Mouse (Mus musculus) ES-Bruce4 (cell line): ENCODE measurements around the gene Scimp. TPM values are rescaled to one million over a fixed set of nuclear protein-coding genes. Genes with fewer than 3 reads are reported as not detected.

ENCODE experiments used
- H3K27ac ChIP-seq: 2 replicates; pipeline ENCODE4 v1.5.1; 2012; ENCODE audit warnings: low read length, inconsistent platforms; ENCODE audit not compliant: insufficient read depth
- H3K27me3 ChIP-seq: 2 replicates; pipeline ENCODE4 v1.6.1; 2012; ENCODE audit warnings: mild to moderate bottlenecking, low read length, inconsistent platforms; ENCODE audit not compliant: control insufficient read depth, poor library complexity, insufficient read depth, severe bottlenecking
- H3K36me3 ChIP-seq: 2 replicates; pipeline ENCODE4 v1.6.1; 2012; ENCODE audit warnings: inconsistent platforms, mild to moderate bottlenecking, low read length, moderate library complexity; ENCODE audit not compliant: control insufficient read depth, poor library complexity, insufficient read depth, severe bottlenecking
- H3K4me1 ChIP-seq: one replicate; pipeline ENCODE4 v1.8.1; 2011; ENCODE audit warnings: low read length; ENCODE audit not compliant: control insufficient read depth, insufficient read depth
- H3K4me3 ChIP-seq: 2 replicates; pipeline ENCODE4 v1.5.1; 2011; ENCODE audit warnings: low read depth, mild to moderate bottlenecking, low read length
- H3K9ac ChIP-seq: 2 replicates; pipeline ENCODE4 v1.6.1; 2012; ENCODE audit warnings: low read depth, mild to moderate bottlenecking, inconsistent platforms; ENCODE audit not compliant: poor library complexity, severe bottlenecking
- H3K9me3 ChIP-seq: replicated peaks from 2 replicates; pipeline ENCODE4 v1.6.1; 2012; ENCODE audit warnings: mild to moderate bottlenecking, low read length, inconsistent platforms; ENCODE audit not compliant: control insufficient read depth, poor library complexity, insufficient read depth, severe bottlenecking
- CTCF ChIP-seq: IDR thresholded peaks from one replicate; pipeline ENCODE4 v1.8.1; 2011; ENCODE audit warnings: low read depth, low read length
- EP300 ChIP-seq: IDR thresholded peaks from 2 replicates; pipeline ENCODE4 v1.6.1; 2011; ENCODE audit warnings: low read depth, low read length; ENCODE audit not compliant: insufficient read depth
- POLR2A ChIP-seq: IDR thresholded peaks from one replicate; pipeline ENCODE4 v1.8.1; 2011; ENCODE audit warnings: low read length; ENCODE audit not compliant: insufficient read depth
- polyA plus RNA-seq: library from polyadenylated mRNA; stranded (reverse); fragments of >200 nt; gene quantifications from 2 replicates; pipeline ENCODE4 v1.2.4, GENCODE M21; 2011; ENCODE audit warnings: low read depth; ENCODE audit not compliant: missing spikeins, insufficient read depth, insufficient read length

Scimp gene
- polyA plus RNA-seq, 1 experiment, result not detected

DNA sequence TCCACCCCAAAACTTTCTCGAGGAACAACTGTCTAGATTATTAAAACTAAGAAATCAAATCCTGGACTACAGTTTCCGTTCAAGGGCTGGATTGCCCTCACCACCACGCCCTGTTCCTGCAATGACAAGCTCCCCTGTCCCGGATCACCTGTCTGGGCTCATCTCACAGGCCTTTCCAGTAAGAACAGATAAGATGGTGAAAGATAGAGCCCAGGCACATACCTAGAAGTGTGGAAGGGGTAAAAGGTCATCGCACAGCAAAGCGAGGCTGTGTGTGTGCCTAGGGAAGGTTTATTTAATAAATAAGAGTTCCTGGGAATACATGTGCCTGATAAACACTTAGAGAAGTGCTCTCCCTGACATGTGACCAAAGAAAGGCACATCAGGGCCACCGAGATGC lies 66.8 kb downstream of the Scimp start:
- TF ChIP-seq CTCF, result no peak
- no peak for TF ChIP-seq EP300
- no peak for TF ChIP-seq POLR2A
- H3K9me3 ChIP-seq, result no peaks in the 10 kb centered on the region
- no peak overlapping the region for H3K4me3 ChIP-seq
- no peaks in the 10 kb centered on the region for H3K27me3 ChIP-seq
- no peak overlapping the region for H3K9ac ChIP-seq
- no peak overlapping the region for H3K27ac ChIP-seq
- H3K4me1 ChIP-seq, result no peaks in the 10 kb centered on the region
- no peaks in the 10 kb centered on the region for H3K36me3 ChIP-seq

DNA sequence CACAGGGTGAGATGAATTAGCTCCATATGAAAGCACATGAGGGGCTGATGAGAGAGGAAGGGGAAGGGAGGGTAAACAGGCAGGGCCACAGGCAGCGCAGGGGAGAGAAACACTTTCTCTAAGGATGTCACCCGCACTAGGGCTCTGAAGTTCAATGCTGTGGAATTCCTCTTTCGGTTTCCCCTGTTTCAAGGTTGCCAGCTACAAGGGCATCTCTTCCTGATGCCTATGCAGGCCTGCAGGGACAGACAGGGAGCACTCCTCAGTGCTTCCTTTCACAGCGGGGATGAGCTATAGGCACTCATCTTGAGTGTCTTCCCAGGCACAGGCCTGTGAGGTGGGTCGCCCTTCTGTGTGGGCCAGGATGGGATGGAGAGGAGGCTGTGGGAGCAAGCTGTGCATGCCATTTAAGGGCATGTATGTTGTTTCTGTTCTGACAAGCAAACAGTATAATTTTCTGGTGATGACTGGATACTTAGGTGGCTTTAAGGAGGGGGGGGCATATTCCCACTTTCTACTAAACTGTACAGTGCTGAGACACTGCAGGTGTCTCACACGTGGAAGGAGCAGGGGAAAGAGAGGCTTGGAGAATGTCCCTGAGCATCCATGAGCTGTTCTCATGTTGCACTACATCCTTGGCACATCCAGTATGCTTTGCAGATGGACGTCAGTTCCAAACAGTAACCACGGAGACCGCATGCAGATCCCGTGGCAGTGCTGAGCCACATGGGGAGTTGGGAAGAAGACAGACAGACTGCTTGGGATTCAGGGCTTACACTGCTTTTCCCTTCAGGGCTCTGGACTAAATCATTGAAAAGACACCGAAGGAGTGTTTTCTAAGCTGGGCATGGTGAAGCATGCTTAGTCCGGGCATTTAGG lies 69.6 kb downstream of the Scimp start:
- H3K27me3 ChIP-seq, result no peaks in the 10 kb centered on the region
- no peaks in the 10 kb centered on the region for H3K36me3 ChIP-seq
- no peaks in the 10 kb centered on the region for H3K4me1 ChIP-seq
- H3K9me3 ChIP-seq, result no peaks in the 10 kb centered on the region
- no peak overlapping the region for H3K27ac ChIP-seq
- no peak overlapping the region for H3K9ac ChIP-seq
- no peak overlapping the region for H3K4me3 ChIP-seq
- TF ChIP-seq POLR2A, result no peak
- no peak for TF ChIP-seq EP300
- no peak for TF ChIP-seq CTCF

DNA sequence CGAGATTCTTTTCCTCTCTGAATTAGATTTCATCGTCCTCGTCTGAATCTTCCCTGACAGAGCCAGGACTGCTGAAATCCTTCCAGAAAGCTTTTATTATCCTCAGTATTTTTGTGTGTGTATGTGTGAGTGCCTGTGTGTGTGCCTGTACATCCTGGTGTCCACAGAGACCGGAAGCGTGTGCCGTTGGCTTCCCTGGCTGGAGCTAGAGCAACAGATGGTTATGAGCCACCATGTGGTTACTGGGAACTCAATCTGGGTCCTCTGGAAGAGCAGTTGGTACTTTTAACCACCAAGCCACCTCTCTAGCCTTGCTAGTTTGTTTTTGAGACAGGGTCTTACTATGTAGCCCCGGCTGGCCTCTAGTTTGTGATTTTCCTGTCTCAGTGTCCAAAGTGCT lies 70.3 kb downstream of the Scimp start:
- TF ChIP-seq EP300 (no peak), CTCF (no peak), POLR2A (no peak)
- Histone ChIP-seq H3K9ac (no peak overlapping the region), H3K4me1 (no peaks in the 10 kb centered on the region), H3K27me3 (no peaks in the 10 kb centered on the region), H3K27ac (no peak overlapping the region), H3K36me3 (no peaks in the 10 kb centered on the region), H3K4me3 (no peak overlapping the region), H3K9me3 (no peaks in the 10 kb centered on the region)

DNA sequence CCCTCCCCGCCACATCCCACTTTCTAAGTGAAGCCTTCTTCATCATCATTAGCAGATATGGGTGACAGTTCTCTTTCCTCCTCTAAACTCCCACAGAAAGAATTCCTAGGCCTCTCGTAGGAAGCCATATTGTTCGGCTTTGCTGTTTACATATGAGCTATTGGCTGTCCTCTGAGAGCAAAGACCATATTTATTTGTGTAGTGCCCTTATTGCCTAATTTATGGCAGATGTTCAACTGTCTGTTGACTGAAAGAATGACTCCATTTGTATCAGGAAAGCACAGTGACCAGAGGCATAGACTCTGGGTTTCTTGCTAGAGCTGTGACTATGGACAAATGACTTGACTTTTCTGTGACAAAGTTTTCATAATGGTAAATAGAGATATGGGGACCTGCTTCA lies 70.8 kb downstream of the Scimp start:
- Histone ChIP-seq H3K27ac (no peak overlapping the region), H3K4me3 (no peak overlapping the region), H3K9me3 (no peaks in the 10 kb centered on the region), H3K36me3 (no peaks in the 10 kb centered on the region), H3K27me3 (no peaks in the 10 kb centered on the region), H3K9ac (no peak overlapping the region), H3K4me1 (no peaks in the 10 kb centered on the region)
- no peak for TF ChIP-seq POLR2A
- no peak for TF ChIP-seq EP300
- no peak for TF ChIP-seq CTCF

Other genes starting within 250 kb of the Scimp start
- 25.2 and 31.8 TPM in 2 replicates for gene Mink1, start 249.7 kb downstream of the Scimp start, polyA plus RNA-seq
- not detected in 2 replicates for gene 4930544D05Rik, start 196.7 kb downstream of the Scimp start, polyA plus RNA-seq
- 0.56 TPM in 1 of 2 replicates, not detected in the other for gene Chrne, start 193.4 kb downstream of the Scimp start, polyA plus RNA-seq
- gene Gp1ba, start 173.5 kb downstream of the Scimp start, polyA plus RNA-seq, result not detected in 2 replicates
- gene Rnf167, start 165.4 kb downstream of the Scimp start, polyA plus RNA-seq, result 55.2 and 61.8 TPM in 2 replicates
- gene Slc25a11, start 165.1 kb downstream of the Scimp start, polyA plus RNA-seq, result 45.0 and 48.0 TPM in 2 replicates
- gene Pfn1, start 157.9 kb downstream of the Scimp start, polyA plus RNA-seq, result 630 and 707 TPM in 2 replicates
- gene Eno3, start 155.4 kb downstream of the Scimp start, polyA plus RNA-seq, result 14.7 and 15.7 TPM in 2 replicates
- gene Spag7, start 143.2 kb downstream of the Scimp start, polyA plus RNA-seq, result 195 and 218 TPM in 2 replicates
- 10.0 and 12.8 TPM in 2 replicates for gene Camta2, start 124.5 kb downstream of the Scimp start, polyA plus RNA-seq
- gene Inca1, start 112.4 kb downstream of the Scimp start, polyA plus RNA-seq, result 4.4 and 4.5 TPM in 2 replicates
- 38.2 and 42.2 TPM in 2 replicates for gene Kif1c, start 112.0 kb downstream of the Scimp start, polyA plus RNA-seq
- gene Zfp3, start 48.4 kb downstream of the Scimp start, polyA plus RNA-seq, result 3.3 and 3.6 TPM in 2 replicates
- gene Rabep1, start 32.2 kb upstream of the Scimp start, polyA plus RNA-seq, result 46.4 and 50.9 TPM in 2 replicates
- 219 and 227 TPM in 2 replicates for gene Nup88, start 157.4 kb upstream of the Scimp start, polyA plus RNA-seq
- gene Rpain, start 157.6 kb upstream of the Scimp start, polyA plus RNA-seq, result 49.5 TPM in 2 replicates
- 398 and 407 TPM in 2 replicates for gene C1qbp, start 170.4 kb upstream of the Scimp start, polyA plus RNA-seq
- gene Dhx33, start 191.9 kb upstream of the Scimp start, polyA plus RNA-seq, result 32.3 and 32.8 TPM in 2 replicates
- 35.6 and 36.7 TPM in 2 replicates for gene Mis12, start 207.0 kb upstream of the Scimp start, polyA plus RNA-seq
- gene Derl2, start 207.3 kb upstream of the Scimp start, polyA plus RNA-seq, result 31.8 and 32.4 TPM in 2 replicates
- gene 6330403K07Rik, start 220.9 kb upstream of the Scimp start, polyA plus RNA-seq, result 3.7 and 4.3 TPM in 2 replicates